Mouse (Mus musculus) ZHBTc4 (cell line): Measurements from ENCODE around the gene Mlh3.
"Not testable (repeated sequence)": the region's sequence is repeated elsewhere in the genome, so short reads cannot be mapped to it uniquely, and the experiment has no call there.

Experiments
- DNase-seq: peaks from one replicate; pipeline ENCODE4 v3.0.0-alpha.2; 2011; ENCODE audit warnings: low read depth, low spot score

Gene Mlh3

GRCm38 (mm10) chr12:85270319-85270718, at the start of gene Mlh3:
Mlh3 (minus strand) TSS chr12:85270599.
- peak; percentile 95 for DNase-seq

GRCm38 (mm10) chr12:85308651-85309050, 38.3 kb upstream of the Mlh3 start:
- no peak for DNase-seq

- peak; percentile 91 for DNase-seq
Observed at GRCm38 (mm10) chr12:85305247-85305892, 35.0 kb upstream of the Mlh3 start.

GRCm38 (mm10) chr12:85304725-85305124, 34.3 kb upstream of the Mlh3 start:
- no peak for DNase-seq

GRCm38 (mm10) chr12:85303256-85303655, 32.9 kb upstream of the Mlh3 start:
- no peak for DNase-seq

GRCm38 (mm10) chr12:85298835-85299180, 28.4 kb upstream of the Mlh3 start:
- DNase-seq: no peak

GRCm38 (mm10) chr12:85298127-85298834, 27.9 kb upstream of the Mlh3 start:
- no peak for DNase-seq

- DNase-seq: no peak
Observed at GRCm38 (mm10) chr12:85297345-85297997, 27.1 kb upstream of the Mlh3 start.

GRCm38 (mm10) chr12:85296915-85297314, 26.5 kb upstream of the Mlh3 start:
- DNase-seq: no peak

GRCm38 (mm10) chr12:85295506-85295905, 25.1 kb upstream of the Mlh3 start:
- no peak for DNase-seq

GRCm38 (mm10) chr12:85292906-85293305, 22.5 kb upstream of the Mlh3 start:
- DNase-seq: no peak

- DNase-seq: no peak
Observed at GRCm38 (mm10) chr12:85292288-85292687, 21.9 kb upstream of the Mlh3 start.

- DNase-seq: no peak
Observed at GRCm38 (mm10) chr12:85291541-85291940, 21.1 kb upstream of the Mlh3 start.

GRCm38 (mm10) chr12:85290633-85291032, 20.2 kb upstream of the Mlh3 start:
- no peak for DNase-seq

- DNase-seq: no peak
Observed at GRCm38 (mm10) chr12:85289157-85290000, 19.0 kb upstream of the Mlh3 start.

- peak; percentile 96 for DNase-seq
Observed at GRCm38 (mm10) chr12:85288486-85289156, 18.2 kb upstream of the Mlh3 start, which contains the start of gene Zc2hc1c. Zc2hc1c (plus strand) TSS chr12:85288591.

GRCm38 (mm10) chr12:85287809-85288485, 17.5 kb upstream of the Mlh3 start, which contains the start of gene Acyp1:
Acyp1 (minus strand) TSS chr12:85288438.
- no peak for DNase-seq

GRCm38 (mm10) chr12:85286941-85287340, 16.5 kb upstream of the Mlh3 start:
- DNase-seq: peak; percentile 71

GRCm38 (mm10) chr12:85284996-85285395, 14.6 kb upstream of the Mlh3 start:
- no peak for DNase-seq

GRCm38 (mm10) chr12:85284331-85284730, 13.9 kb upstream of the Mlh3 start:
- DNase-seq: no peak

GRCm38 (mm10) chr12:85281756-85282155, 11.4 kb upstream of the Mlh3 start:
- not testable (repeated sequence) for DNase-seq
